15 mouse cellular contexts compared by ENCODE assay signal in the genomic region with DNA sequence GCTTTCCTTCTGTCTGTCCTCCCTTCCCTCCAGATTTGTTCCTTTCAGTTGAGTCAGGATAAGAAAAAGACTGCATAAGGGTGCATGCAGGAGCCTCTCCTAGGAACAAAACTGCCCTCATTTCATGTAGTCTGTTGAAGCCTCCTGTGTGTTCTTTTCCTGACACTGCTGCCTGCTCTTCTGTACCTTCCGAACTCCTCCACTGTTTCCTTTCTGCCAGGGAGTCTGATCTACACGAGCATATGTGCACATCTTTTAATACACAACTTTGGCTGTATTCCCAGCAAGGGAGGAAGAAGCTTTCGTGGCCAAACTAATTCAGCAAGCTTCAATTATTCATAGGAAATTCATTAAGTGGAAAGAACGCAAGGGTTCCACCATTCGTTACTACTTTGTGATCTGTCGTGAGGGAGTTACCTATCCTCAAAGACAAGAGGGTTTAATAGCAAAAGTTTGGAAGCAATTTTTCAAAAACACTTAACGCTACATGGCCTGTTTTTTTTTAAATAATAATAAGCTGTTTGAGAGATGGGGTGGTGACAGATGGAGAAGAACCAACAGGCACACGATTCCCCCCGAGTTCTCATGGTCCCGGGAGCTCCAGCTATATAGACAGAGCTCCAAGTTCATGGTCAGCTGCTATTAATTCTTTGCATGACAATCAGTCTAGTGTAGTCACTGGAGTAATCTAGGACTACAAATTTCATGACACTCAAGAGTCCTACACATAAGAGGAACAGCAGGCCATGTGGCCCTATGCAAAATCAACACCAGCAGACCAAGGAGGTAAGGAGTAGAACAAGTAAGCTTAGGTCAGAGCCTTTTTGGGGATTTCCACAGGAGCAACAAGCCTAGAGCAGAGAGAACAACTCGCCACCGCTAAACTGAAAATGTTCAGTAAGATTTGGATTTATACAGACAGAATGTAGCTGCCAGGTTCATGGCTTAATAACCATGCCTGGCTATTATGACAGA.
DNase-seq lines count a peak whose midpoint lies in the region; ATAC-seq and TF ChIP-seq lines count a peak whose summit lies in the region.
"Had no signal": no experiment of that assay in that cellular context is flagged by ENCODE, and none has a peak within 500 bp of the region (broad histone marks: within the 10 kb centered on the region; RNA-seq: fewer than 3 reads in every experiment).

No protein-coding gene starts in this region.

- no peak for TF ChIP-seq POLR2A in lung, adult 2 months (IDR thresholded peaks at IDR 0.05; ENCODE audit: borderline replicate concordance, extremely low read depth, low read depth, low read length)

- no peaks in the 10 kb centered on the region for H3K36me3 ChIP-seq in heart, embryonic 12.5 days
- H3K36me3 ChIP-seq in lung, embryonic 14.5 days (ENCODE audit: insufficient read depth), result no peaks in the 10 kb centered on the region
- H3K36me3 ChIP-seq: midbrain, embryonic 10.5 days; neural tube, embryonic 13.5 days had no signal

- no peak for TF ChIP-seq CTCF in lung, embryonic 14.5 days (IDR thresholded peaks at IDR 0.05; ENCODE audit: low read depth)
- no peak for TF ChIP-seq CTCF in lung, adult 2 months (IDR thresholded peaks at IDR 0.05; ENCODE audit: insufficient read depth, low read length)

- H3K9me3 ChIP-seq in heart, embryonic 12.5 days (replicated peaks), result no peaks in the 10 kb centered on the region; the same call in 1 of the 2 replicates
- H3K9me3 ChIP-seq in lung, embryonic 14.5 days (ENCODE audit: low read depth, low read length), result no peaks in the 10 kb centered on the region
- H3K9me3 ChIP-seq: midbrain, embryonic 10.5 days; neural tube, embryonic 13.5 days had no signal

- H3K27me3 ChIP-seq in heart, embryonic 12.5 days (replicated peaks), result no peaks in the 10 kb centered on the region
- H3K27me3 ChIP-seq in lung, embryonic 14.5 days (ENCODE audit: insufficient read depth, low read length), result no peaks in the 10 kb centered on the region
- H3K27me3 ChIP-seq: neural tube, embryonic 13.5 days had no signal

- H3K4me2 ChIP-seq in heart, embryonic 12.5 days, result no peak overlapping the region
- H3K4me2 ChIP-seq in lung, embryonic 14.5 days, result no peak overlapping the region
- H3K4me2 ChIP-seq: neural tube, embryonic 13.5 days had no signal

- no peak overlapping the region for H3K4me3 ChIP-seq in heart, embryonic 12.5 days
- H3K4me3 ChIP-seq in lung, embryonic 14.5 days (ENCODE audit: low read depth, low read length), result no peak overlapping the region
- H3K4me3 ChIP-seq in lung, adult 2 months (replicated peaks; ENCODE audit: extremely low read depth, low read depth, low read length), result no peak overlapping the region
- H3K4me3 ChIP-seq: midbrain, embryonic 10.5 days; neural tube, embryonic 13.5 days had no signal

- peak; percentile 8 for DNase-seq in cerebellum, adult 11-12 months
- DNase-seq in cerebellum, postnatal 4 days (ENCODE audit: low spot score in 2 of 2), result no peak
- DNase-seq in heart, postnatal 10 days, result peak; percentile 10 to 12
- peak; percentile 85 for DNase-seq in lung, embryonic 14.5 days
- no peak for DNase-seq in lung, adult 2 months
- peak; percentile 52 to 66 for DNase-seq in cerebellum, postnatal 10 days
- DNase-seq: adrenal gland, postnatal 36 days; heart, postnatal 14 days; kidney, adult 2 months; retina, postnatal 1 day; thymus, postnatal 25 days had no signal

- WGBS in heart, embryonic 12.5 days, result 69% methylated on average over 12 of the region's 12 CpGs
- 36% methylated on average over 12 of the region's 12 CpGs for WGBS in lung, embryonic 14.5 days
- 54% methylated on average over 12 of the region's 12 CpGs for WGBS in lung, adult 2 months

- ATAC-seq in heart, embryonic 12.5 days (ENCODE audit: insufficient number of reproducible peaks, low FRiP score), result no peak
- ATAC-seq in lung, embryonic 14.5 days (ENCODE audit: insufficient read depth), result peak; percentile 89
- ATAC-seq in activated CD4-positive, CD25-positive, alpha-beta regulatory T cell, adult 4 months, result no peak

- no peak overlapping the region for H3K9ac ChIP-seq in heart, embryonic 12.5 days
- no peak overlapping the region for H3K9ac ChIP-seq in lung, embryonic 14.5 days
- H3K9ac ChIP-seq: neural tube, embryonic 13.5 days had no signal

- H3K27ac ChIP-seq in heart, embryonic 12.5 days (ENCODE audit: poor library complexity, severe bottlenecking), result no peak overlapping the region
- peak overlapping the region; percentile 55 for H3K27ac ChIP-seq in lung, embryonic 14.5 days (ENCODE audit: low read depth)
- H3K27ac ChIP-seq: midbrain, embryonic 10.5 days; neural tube, embryonic 13.5 days had no signal

- no peaks in the 10 kb centered on the region for H3K4me1 ChIP-seq in heart, embryonic 12.5 days (replicated peaks)
- no peaks in the 10 kb centered on the region for H3K4me1 ChIP-seq in lung, embryonic 14.5 days (ENCODE audit: insufficient read depth)
- H3K4me1 ChIP-seq in lung, adult 2 months (ENCODE audit: control insufficient read depth, insufficient read depth, low read length), result no peaks in the 10 kb centered on the region
- H3K4me1 ChIP-seq: midbrain, embryonic 10.5 days; neural tube, embryonic 13.5 days had no signal

- intact Hi-C loops in heart, postnatal 10 days (cut with DNase I), result no loop called here

Comparison
In these comparisons a context has a peak if more than half of its experiments do, and no peak if none do; other contexts are left out.
1. DNase-seq: peak in cerebellum, adult 11-12 months (single experiment), heart, postnatal 10 days (2 of 2), lung, embryonic 14.5 days (single experiment) and cerebellum, postnatal 10 days (2 of 2); none in cerebellum, postnatal 4 days (0 of 2) and lung, adult 2 months (single experiment).